Mouse (Mus musculus): ENCODE results near the gene Lsm11. TPM values are rescaled to one million over a fixed set of nuclear protein-coding genes. Genes with fewer than 3 reads are reported as not detected.

The Lsm11 gene
- polyA plus RNA-seq (2014; fragmentation: Illumina TruSeq; extraction: RNeasy Lipid Tissue Mini Kit (QIAGEN cat#74804); ENCODE audit: low read depth, low replicate concordance): 1.1 TPM

DNA sequence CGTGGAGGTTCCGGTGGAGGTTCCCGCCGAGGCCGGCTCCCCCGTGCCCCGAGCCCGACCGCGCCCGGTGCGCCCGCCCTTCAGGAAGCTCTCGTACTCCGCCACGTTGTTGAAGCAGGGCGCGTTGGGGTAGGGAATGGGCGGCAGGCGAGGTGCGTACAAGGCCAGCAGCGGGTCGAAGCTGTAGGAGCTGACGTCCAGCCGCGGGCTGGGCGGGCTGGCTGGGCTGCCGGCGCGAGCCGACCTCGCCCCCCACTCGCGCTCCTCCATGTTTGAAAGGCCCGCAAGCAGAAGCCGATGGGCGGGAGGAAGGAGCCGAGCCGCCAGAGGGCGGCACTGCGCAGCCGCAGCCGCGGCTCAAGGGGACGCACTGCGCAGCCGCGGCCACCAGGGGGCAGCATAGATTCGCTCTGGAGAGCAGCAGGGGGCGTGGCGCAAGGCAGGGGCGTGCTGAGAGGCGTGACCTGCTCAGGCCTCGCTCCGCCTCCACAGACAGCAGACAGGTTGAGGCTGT, at the start of gene Lsm11:
Gene Lsm11 (minus strand): TSS at position 293 of the 514 bp plus-strand sequence.

GRCm38 (mm10) chr11:45979946-45980892, 35.5 kb upstream of the Lsm11 start, which contains the start of gene Sox30:
Gene Sox30, plus strand, starts transcription at chr11:45980310.

DNA sequence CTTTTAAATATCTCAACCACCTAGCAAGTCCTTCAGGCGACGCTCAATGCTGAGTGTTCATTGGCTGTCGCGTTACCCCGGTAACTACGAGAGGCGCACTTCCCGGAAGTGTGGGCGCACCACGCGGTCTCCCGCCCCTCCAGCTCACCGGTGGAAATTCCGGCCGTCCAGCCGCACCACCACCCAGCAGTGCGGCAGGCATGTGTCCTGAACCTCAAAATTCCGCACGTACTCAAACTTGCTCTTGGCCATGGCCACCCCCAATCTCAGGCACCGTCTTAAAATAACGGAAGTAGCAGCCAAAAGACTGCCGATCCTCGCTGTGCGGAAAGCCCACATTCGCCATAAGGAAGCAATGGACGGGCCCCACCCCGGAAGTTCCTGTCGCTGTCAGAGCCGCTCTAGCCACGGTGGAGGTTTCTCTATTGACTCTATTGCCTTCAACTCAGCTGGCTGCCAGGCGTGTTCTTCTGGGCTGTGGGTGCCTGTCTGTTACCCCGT, 10.4 kb upstream of the Lsm11 start, which contains the start of gene Thg1l:
Gene Thg1l (minus strand): TSS at position 368 of the 501 bp plus-strand sequence.

Other genes starting within 250 kb of the Lsm11 start
- 98.7 TPM for gene Clint1, start 92.9 kb downstream of the Lsm11 start, polyA plus RNA-seq (2014; fragmentation: Illumina TruSeq; extraction: RNeasy Lipid Tissue Mini Kit (QIAGEN cat#74804); ENCODE audit: low read depth, low replicate concordance)
- 5.2 TPM for gene Thg1l, start 10.6 kb upstream of the Lsm11 start, polyA plus RNA-seq (2014; fragmentation: Illumina TruSeq; extraction: RNeasy Lipid Tissue Mini Kit (QIAGEN cat#74804); ENCODE audit: low read depth, low replicate concordance)
- gene Sox30, start 35.4 kb upstream of the Lsm11 start, polyA plus RNA-seq (2014; fragmentation: Illumina TruSeq; extraction: RNeasy Lipid Tissue Mini Kit (QIAGEN cat#74804); ENCODE audit: low read depth, low replicate concordance): not detected
- not detected for gene Gm12166, start 107.4 kb upstream of the Lsm11 start, polyA plus RNA-seq (2014; fragmentation: Illumina TruSeq; extraction: RNeasy Lipid Tissue Mini Kit (QIAGEN cat#74804); ENCODE audit: low read depth, low replicate concordance)
- 0.89 TPM for gene Adam19, start 111.1 kb upstream of the Lsm11 start, polyA plus RNA-seq (2014; fragmentation: Illumina TruSeq; extraction: RNeasy Lipid Tissue Mini Kit (QIAGEN cat#74804); ENCODE audit: low read depth, low replicate concordance)
- not detected for gene Nipal4, start 221.6 kb upstream of the Lsm11 start, polyA plus RNA-seq (2014; fragmentation: Illumina TruSeq; extraction: RNeasy Lipid Tissue Mini Kit (QIAGEN cat#74804); ENCODE audit: low read depth, low replicate concordance)

Data from kidney, adult 10 weeks (tissue).